Mouse (Mus musculus) megakaryocyte, embryonic 14.5 days (primary cell): ENCODE measurements around the gene Sh3pxd2a.

Experiments
- FLI1 ChIP-seq: IDR thresholded peaks from 2 replicates; pipeline ENCODE4 v1.6.1; 2012; ENCODE audit warnings: low read length, inconsistent platforms, mixed read lengths
- GATA1 ChIP-seq: IDR thresholded peaks from 3 replicates; pipeline ENCODE4 v1.6.1; 2012; ENCODE audit warnings: mixed read lengths, low read length, inconsistent platforms, borderline replicate concordance

DNA sequence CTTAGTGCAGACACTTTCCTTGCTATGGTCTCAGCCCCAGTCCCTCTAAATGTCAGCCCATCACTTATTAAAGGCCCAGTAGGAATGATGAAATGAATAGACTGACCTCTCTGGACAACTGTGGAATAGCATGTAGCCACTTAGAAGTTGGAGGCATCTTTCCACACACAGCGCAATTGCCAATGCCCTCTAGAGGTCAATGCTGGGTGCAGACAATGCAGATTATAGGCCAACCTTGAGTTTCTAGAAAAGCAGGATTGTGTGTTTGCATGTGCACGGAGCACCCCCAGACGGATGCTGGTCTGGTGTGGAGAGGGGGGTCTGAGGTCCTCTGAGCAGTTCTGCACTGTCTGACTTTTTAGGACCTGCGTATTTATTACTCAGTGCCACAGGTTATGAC lies 39.4 kb upstream of the Sh3pxd2a start:
- TF ChIP-seq GATA1, result no peak
- TF ChIP-seq FLI1, result no peak
